Mouse (Mus musculus) testis, adult 2 months (tissue): ENCODE results near the gene Hsph1. TPM values are rescaled to one million over a fixed set of nuclear protein-coding genes. Genes with fewer than 3 reads are reported as not detected.

Experiments
- H3K27ac ChIP-seq: fragments of 200-500 bp; 2 replicates; pipeline ENCODE4 v1.5.1; 2012; ENCODE audit warnings: low read depth, low read length; ENCODE audit not compliant: control insufficient read depth, insufficient read depth
- H3K27me3 ChIP-seq: fragments of 200-500 bp; 2 replicates; pipeline ENCODE4 v1.6.1; 2012; ENCODE audit warnings: mild to moderate bottlenecking, low read length, moderate library complexity; ENCODE audit not compliant: control insufficient read depth, insufficient read depth
- H3K36me3 ChIP-seq: fragments of 200-500 bp; 2 replicates; pipeline ENCODE4 v1.6.1; 2012; ENCODE audit warnings: mild to moderate bottlenecking, low read length; ENCODE audit not compliant: control insufficient read depth, insufficient read depth
- H3K4me1 ChIP-seq: fragments of 200-500 bp; 2 replicates; pipeline ENCODE4 v1.6.1; 2012; ENCODE audit warnings: low read length; ENCODE audit not compliant: control insufficient read depth, insufficient read depth
- H3K4me3 ChIP-seq: fragments of 200-500 bp; 2 replicates; pipeline ENCODE4 v1.5.1; 2012; ENCODE audit warnings: low read depth, mild to moderate bottlenecking, low read length, moderate library complexity, mixed read lengths; ENCODE audit not compliant: control insufficient read depth
- CTCF ChIP-seq: fragments of 200-500 bp; IDR thresholded peaks from 2 replicates; pipeline ENCODE4 v1.5.1; 2012; ENCODE audit warnings: low read depth, mild to moderate bottlenecking, inconsistent platforms, low read length, moderate library complexity; ENCODE audit not compliant: control insufficient read depth, insufficient read depth, insufficient replicate concordance
- POLR2A ChIP-seq: fragments of 200-500 bp; IDR thresholded peaks from 2 replicates; pipeline ENCODE4 v1.6.1; 2012; ENCODE audit warnings: low read depth, mild to moderate bottlenecking, inconsistent platforms, low read length, moderate library complexity; ENCODE audit not compliant: control insufficient read depth
- polyA plus RNA-seq: library from polyadenylated mRNA; depleted of rRNA; stranded (reverse); fragments of >200 nt; gene quantifications from 2 replicates; pipeline ENCODE4 v1.2.3, GENCODE M21; 2012

The Hsph1 gene
- polyA plus RNA-seq, 1 experiment = 22.7 TPM

GRCm38 (mm10) chr5:149637306-149637705 lies 1.1 kb upstream of the Hsph1 start:
- Histone ChIP-seq H3K27ac (no peak overlapping the region), H3K27me3 (no peaks in the 10 kb centered on the region), H3K4me1 (no peaks in the 10 kb centered on the region; the same call in 1 of the 2 replicates), H3K4me3 (no peak overlapping the region; the same call in 1 of the 2 replicates), H3K36me3 (peaks cover 1% of the 10 kb centered on the region)
- TF ChIP-seq POLR2A (no peak), CTCF (no peak)

- H3K27ac ChIP-seq = peak overlapping the region; percentile 64
- H3K4me3 ChIP-seq = peak overlapping the region; percentile 94
- TF ChIP-seq POLR2A (no peak), CTCF (no peak)
- no peaks in the 10 kb centered on the region; the same call in 1 of the 2 replicates for H3K4me1 ChIP-seq
- H3K27me3 ChIP-seq = no peaks in the 10 kb centered on the region
- H3K36me3 ChIP-seq = peaks cover 3% of the 10 kb centered on the region
Observed at GRCm38 (mm10) chr5:149635556-149635955, 620 bp downstream of the Hsph1 start.

- Histone ChIP-seq H3K27me3 (no peaks in the 10 kb centered on the region), H3K4me1 (no peaks in the 10 kb centered on the region; the same call in 1 of the 2 replicates), H3K36me3 (peaks cover 4% of the 10 kb centered on the region), H3K4me3 (peak overlapping the region; percentile 94), H3K27ac (no peak overlapping the region)
- no peak for TF ChIP-seq POLR2A
Observed at GRCm38 (mm10) chr5:149634409-149635035, 1.7 kb downstream of the Hsph1 start.

GRCm38 (mm10) chr5:149625547-149625946 lies 10.6 kb downstream of the Hsph1 start:
- Histone ChIP-seq H3K36me3 (peaks cover 10% of the 10 kb centered on the region), H3K4me1 (no peaks in the 10 kb centered on the region), H3K27me3 (no peaks in the 10 kb centered on the region), H3K27ac (no peak overlapping the region), H3K4me3 (no peak overlapping the region)
- no peak for TF ChIP-seq CTCF
- TF ChIP-seq POLR2A = no peak

- H3K27me3 ChIP-seq = no peaks in the 10 kb centered on the region
- no peaks in the 10 kb centered on the region for H3K4me1 ChIP-seq
- TF ChIP-seq POLR2A (no peak), CTCF (no peak)
- peaks cover 11% of the 10 kb centered on the region for H3K36me3 ChIP-seq
- no peak overlapping the region for H3K4me3 ChIP-seq
- no peak overlapping the region for H3K27ac ChIP-seq
Observed at GRCm38 (mm10) chr5:149623815-149624675, 12.1 kb downstream of the Hsph1 start.

GRCm38 (mm10) chr5:149622644-149623043 lies 13.5 kb downstream of the Hsph1 start:
- Histone ChIP-seq H3K4me3 (no peak overlapping the region), H3K27ac (no peak overlapping the region), H3K36me3 (peaks cover 13% of the 10 kb centered on the region), H3K4me1 (no peaks in the 10 kb centered on the region), H3K27me3 (no peaks in the 10 kb centered on the region)
- TF ChIP-seq POLR2A (no peak), CTCF (no peak)

- Histone ChIP-seq H3K4me3 (no peak overlapping the region), H3K27ac (no peak overlapping the region), H3K36me3 (peaks cover 13% of the 10 kb centered on the region), H3K27me3 (no peaks in the 10 kb centered on the region), H3K4me1 (no peaks in the 10 kb centered on the region)
- no peak for TF ChIP-seq POLR2A
- no peak for TF ChIP-seq CTCF
Observed at GRCm38 (mm10) chr5:149622152-149622551, 14.0 kb downstream of the Hsph1 start.
